Mouse (Mus musculus): ENCODE data around the gene Klhl8.
"Not testable (repeated sequence)": the region's sequence is repeated elsewhere in the genome, so short reads cannot be mapped to it uniquely, and the experiment has no call there.

Gene Klhl8

DNA sequence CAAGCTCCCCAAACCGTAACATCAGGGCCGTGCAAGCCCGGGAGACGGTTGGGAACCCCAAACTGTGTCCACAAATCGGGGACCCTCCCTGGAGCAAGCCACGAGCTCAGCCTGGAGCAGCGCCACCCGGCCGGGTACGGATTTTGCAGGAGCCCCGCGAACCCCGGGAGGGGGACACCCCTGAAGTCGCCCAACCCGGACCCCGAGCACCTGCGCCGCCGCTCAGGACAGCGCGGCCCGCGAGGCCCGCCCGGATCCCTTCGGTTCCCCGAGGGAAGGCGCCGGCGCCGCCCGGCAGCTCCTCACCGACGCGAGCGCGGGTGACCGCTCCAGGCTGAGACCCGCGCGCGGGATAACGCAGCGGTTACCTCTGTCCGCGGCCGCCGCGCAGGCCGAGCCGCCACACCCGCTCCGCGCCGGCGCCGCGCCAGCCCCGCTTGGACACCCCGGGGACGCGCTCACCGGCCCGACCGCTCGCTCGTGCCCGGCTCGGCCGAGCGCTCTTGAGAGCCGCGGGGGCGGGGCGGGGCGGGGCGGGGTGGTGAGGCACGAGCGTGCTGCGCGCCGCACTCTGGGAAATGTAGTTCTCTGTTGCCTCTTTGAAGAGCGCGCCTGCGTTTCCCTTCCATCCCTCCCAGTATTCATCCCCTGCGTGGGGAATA is at the start of gene Klhl8:
Gene Klhl8, minus strand, starts transcription at position 512 of the 662 bp plus-strand sequence.
- DNase-seq (ENCODE audit: low read depth, low spot score), result peak; percentile 69

- DNase-seq (ENCODE audit: low read depth, low spot score), result no peak
Observed at GRCm38 (mm10) chr5:103954638-103955037, 43.6 kb upstream of the Klhl8 start.

GRCm38 (mm10) chr5:103953135-103954083 is 42.4 kb upstream of the Klhl8 start:
- DNase-seq (ENCODE audit: low read depth, low spot score), result no peak

GRCm38 (mm10) chr5:103950138-103950537 is 39.1 kb upstream of the Klhl8 start:
- not testable (repeated sequence) for DNase-seq (ENCODE audit: low read depth, low spot score)

DNA sequence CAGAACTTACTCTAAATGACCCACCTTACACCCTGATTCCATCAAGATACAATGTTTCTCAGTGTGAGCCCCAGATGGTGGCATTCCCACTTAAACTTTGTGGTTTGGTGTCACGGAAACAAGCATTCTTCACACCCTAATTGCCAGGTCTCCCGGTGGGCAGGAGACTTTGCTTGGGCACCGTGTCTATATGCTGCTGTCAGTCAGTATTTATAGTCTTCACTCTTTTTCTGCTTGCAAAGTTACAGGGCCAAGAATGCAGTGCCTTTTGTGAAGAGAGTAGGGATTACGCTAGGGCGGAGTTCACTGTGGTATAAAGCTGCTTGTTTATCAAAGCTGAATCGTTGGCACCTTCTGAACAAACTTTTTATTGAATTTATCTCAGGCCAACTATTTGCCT is 32.1 kb upstream of the Klhl8 start:
- DNase-seq (ENCODE audit: low read depth, low spot score), result peak; percentile 19

GRCm38 (mm10) chr5:103939856-103940255 is 28.8 kb upstream of the Klhl8 start:
- DNase-seq (ENCODE audit: low read depth, low spot score), result no peak

GRCm38 (mm10) chr5:103939350-103939652 is 28.2 kb upstream of the Klhl8 start:
- no peak for DNase-seq (ENCODE audit: low read depth, low spot score)

DNA sequence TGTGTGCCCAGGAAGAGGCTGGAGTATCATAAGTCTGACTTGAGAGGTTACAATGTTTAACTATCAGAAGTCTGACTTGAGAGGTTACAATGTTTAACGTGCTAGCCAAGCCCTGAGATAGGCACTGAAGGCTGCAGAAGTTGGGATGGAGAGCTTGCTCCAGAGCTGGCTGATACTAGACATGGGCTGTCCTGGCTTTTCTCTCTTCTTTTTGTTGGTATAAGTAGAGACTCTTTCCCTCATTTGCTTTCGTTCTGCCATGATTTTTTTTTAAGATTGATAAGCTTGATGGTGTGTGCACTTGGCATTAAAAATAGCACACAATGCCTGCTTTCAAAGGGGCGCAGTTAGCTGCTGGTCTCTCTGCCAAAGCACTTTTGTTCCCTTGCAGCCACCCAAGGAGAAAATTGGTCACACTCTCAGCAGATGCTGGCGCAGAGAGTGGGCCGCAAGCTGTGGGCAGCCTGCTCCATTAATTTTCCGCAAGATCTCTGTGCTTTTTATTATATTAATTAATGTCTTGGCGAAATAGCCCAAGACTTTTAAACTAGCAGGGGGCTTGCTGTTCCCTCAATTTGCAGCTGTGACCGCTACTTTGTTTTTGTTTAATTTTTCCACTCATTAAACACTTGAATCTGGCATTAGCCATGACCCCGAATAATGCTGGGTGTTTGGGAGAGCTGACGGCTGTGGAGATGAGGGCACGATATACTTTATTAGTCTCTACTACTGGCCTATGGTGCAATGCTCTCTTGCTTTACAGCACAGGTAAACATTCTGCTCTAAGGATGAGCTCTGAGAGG is 27.7 kb upstream of the Klhl8 start:
- DNase-seq (ENCODE audit: low read depth, low spot score), result peak; percentile 20

GRCm38 (mm10) chr5:103936906-103937589 is 26.0 kb upstream of the Klhl8 start:
- DNase-seq (ENCODE audit: low read depth, low spot score), result peak; percentile 46

DNA sequence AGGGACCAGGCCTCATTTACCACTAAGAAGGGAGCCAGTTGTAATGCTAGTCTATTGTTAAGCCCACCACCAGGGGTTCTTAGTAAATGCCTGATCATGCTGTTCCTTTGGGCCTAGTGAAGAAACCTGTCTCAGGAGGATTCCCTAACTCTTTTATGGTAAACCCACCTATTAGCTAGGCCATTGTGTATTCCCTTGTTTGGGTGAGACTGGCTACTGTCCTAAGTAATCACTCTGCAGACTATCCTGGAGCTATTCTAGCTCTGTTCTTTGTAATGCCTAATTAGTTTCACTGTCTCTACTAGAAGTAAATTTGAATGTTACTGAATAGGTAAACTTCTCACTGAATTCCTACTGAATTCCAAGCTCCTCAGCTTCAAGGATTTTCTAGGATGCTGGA is 20.9 kb upstream of the Klhl8 start:
- not testable (repeated sequence) for DNase-seq (ENCODE audit: low read depth, low spot score)

DNA sequence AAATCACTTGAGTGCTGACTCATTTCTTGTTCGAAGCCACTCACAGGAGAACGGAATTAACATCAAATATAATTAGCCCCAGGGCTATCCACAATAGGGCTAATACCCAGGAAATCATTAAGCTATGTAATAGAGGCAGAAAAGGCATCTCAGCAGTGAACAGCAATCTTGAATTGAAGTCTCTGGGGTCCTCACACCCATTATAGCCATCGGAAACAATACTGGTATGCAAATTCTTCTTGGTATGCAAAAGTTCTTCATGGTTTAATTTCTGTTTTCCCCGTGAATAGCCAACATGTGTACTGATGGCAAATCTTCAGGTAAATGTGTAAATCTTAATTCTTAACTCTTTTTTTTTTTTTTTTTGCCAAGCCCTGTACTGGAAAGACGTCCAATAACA is 19.5 kb upstream of the Klhl8 start:
- no peak for DNase-seq (ENCODE audit: low read depth, low spot score)

- no peak for DNase-seq (ENCODE audit: low read depth, low spot score)
Observed at GRCm38 (mm10) chr5:103928196-103928550, 17.1 kb upstream of the Klhl8 start.

DNA sequence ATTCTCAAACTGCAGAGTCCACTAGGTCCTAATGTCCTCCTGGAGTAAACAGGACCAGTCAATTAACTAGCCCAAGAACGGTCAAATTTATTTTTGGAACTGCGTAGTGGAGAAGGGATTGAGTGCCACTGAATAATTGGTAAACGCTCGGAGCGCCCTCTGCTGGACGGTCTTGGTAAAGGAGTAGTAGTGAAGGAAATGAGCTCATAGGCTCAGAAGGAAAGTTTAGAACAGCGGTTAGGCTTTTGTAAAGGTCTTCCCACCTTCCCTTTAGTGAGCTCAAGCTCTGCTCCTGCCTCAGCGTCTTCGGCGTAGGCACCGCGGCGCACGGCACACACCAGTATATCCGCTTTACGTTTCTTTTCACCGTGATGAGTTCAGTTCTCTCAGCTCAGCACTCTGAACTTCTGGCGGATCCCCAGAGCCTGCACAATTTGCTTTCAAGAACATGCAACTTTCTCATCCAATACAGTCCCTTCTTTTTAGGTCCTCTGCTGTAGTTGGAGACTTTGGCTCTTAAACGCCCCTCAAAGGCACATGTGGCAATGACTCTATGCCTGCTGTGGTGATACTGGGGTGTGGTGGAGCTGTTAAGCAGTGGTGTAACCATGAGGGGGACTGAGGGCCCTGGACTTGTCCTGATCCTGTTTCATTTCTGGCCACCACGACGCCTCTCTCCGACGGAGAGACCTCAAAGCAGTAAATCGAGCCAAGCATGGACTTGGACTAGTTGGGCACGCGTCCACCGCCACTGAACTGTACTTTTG is 16.6 kb upstream of the Klhl8 start:
- DNase-seq (ENCODE audit: low read depth, low spot score), result peak; percentile 93

DNA sequence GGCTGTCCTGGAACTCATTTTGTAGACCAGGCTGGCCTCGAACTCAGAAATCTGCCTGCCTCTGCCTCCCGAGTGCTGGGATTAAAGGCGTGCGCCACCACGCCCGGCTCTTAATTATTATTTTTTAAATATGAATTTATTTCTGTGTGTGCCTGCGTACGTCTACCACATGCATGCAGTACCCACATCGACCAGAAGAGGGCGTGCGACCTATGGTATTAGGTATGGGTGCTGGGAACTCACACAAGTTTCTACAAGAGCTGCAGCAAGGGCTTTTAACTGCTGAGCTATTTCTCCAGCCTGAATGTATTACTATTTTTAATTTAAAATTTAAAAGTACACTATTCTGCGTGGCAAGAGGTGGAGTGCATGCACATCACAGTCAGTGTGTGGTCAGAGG is 15.3 kb upstream of the Klhl8 start:
- DNase-seq (ENCODE audit: low read depth, low spot score), result peak; percentile 21

- no peak for DNase-seq (ENCODE audit: low read depth, low spot score)
Observed at GRCm38 (mm10) chr5:103923755-103924154, 12.7 kb upstream of the Klhl8 start.

GRCm38 (mm10) chr5:103923101-103923500 is 12.0 kb upstream of the Klhl8 start:
- DNase-seq (ENCODE audit: low read depth, low spot score), result no peak

- DNase-seq (ENCODE audit: low read depth, low spot score), result no peak
Observed at GRCm38 (mm10) chr5:103922436-103922835, 11.4 kb upstream of the Klhl8 start.

DNA sequence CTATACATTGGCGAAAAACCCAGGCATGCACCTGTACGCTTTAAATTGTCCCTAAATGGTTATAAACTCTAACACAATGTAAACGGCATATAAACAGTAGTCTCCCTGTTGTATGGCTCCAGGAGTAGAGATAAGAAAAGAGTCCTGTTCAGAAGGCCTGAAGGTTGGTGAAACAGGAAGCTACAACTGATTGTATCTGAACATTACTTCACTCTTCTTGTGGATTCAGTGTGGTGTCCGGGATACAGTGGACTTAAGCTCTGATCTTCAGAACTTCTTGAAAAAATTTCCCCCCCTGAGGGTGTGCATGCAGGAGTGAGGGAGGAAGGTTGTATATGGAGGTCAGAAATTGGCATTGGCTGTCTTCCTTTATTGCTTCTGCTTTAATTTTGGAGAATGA is 8.4 kb upstream of the Klhl8 start:
- DNase-seq (ENCODE audit: low read depth, low spot score), result no peak

GRCm38 (mm10) chr5:103918233-103918632 is 7.2 kb upstream of the Klhl8 start:
- no peak for DNase-seq (ENCODE audit: low read depth, low spot score)

- no peak for DNase-seq (ENCODE audit: low read depth, low spot score)
Observed at GRCm38 (mm10) chr5:103917357-103917895, 6.4 kb upstream of the Klhl8 start.
